Mouse (Mus musculus) ovary, adult 18-20 months (tissue): Measurements from ENCODE around the gene Dct.

ENCODE experiments used
- DNase-seq: peaks from one replicate; pipeline ENCODE4 v3.0.0; 2022; ENCODE audit warnings: low spot score, mixed read lengths

Dct gene

GRCm38 (mm10) chr14:118051975-118052630 is at the start of gene Dct:
TSS of gene Dct (minus strand) at chr14:118052244.
- DNase-seq, result no peak

GRCm38 (mm10) chr14:118101227-118101990 is 49.4 kb upstream of the Dct start:
- DNase-seq, result no peak

- DNase-seq, result no peak
These were observed 46.2 kb upstream of the Dct start for GRCm38 (mm10) chr14:118098265-118098664.

DNA sequence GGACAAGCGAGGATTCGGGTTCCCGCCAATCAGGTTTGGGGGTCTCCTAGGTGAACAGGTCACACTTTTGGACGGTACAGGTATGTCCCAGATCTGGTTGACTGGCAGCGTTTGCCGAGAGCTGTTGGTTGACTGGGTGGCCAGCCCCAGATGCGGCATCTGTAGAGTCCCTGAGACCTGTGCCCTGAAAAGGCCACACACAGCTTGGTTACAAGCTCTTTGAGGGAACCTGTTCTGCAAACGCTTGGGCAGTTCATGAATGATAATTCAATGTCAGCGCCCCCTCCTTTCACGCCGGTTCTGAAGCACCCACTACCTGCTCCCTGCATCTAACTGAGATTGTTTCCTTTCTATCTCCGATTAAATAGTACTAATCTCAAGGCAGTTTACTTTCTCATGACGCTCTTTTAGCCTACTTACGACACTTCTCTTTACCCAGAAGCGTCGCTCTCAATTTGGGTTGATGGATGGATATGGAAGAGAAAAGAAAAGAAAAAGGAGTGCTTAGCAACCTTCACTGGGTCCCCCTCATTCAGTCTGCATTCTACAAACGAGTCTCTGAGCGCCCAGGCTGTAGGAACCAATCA is 37.9 kb upstream of the Dct start:
- no peak for DNase-seq

- peak; percentile 85 for DNase-seq
These were observed 37.3 kb upstream of the Dct start for GRCm38 (mm10) chr14:118089215-118089805.

DNA sequence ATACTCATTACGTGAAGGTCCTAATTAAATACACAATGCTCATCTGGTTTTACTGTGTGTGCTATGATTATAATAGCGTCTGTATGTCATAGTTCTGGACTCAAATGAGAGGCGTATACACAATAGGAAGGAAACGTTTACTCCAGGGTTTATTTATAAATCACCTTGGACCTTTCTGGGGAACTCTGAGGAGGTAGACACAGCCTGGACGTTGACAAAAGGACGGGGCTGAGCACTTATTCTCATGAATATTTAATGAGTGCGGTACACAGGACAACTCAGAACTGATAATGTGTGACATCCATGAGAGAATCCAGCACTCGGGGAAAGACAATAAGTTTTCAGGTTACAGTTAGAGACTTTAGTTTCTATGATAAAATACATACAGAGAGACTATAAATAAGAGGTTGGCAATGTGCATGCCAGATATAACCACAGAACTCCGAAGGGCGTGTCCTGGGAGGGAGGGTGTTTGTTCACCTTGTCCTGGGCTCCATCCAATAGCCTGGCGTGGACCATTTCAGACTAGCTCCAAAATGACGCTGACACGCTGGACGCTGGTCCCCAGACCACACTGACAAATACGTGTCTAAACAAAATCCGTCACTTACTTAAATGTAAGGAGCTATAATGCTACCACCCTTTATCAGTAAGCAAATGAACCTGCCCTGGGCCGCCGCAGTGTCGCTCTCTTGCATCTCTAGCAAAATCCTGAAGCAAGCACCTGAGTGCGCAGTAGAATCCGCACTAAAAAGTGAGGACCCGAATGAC is 36.6 kb upstream of the Dct start:
- no peak for DNase-seq

GRCm38 (mm10) chr14:118086271-118087035 is 34.4 kb upstream of the Dct start:
- no peak for DNase-seq

DNA sequence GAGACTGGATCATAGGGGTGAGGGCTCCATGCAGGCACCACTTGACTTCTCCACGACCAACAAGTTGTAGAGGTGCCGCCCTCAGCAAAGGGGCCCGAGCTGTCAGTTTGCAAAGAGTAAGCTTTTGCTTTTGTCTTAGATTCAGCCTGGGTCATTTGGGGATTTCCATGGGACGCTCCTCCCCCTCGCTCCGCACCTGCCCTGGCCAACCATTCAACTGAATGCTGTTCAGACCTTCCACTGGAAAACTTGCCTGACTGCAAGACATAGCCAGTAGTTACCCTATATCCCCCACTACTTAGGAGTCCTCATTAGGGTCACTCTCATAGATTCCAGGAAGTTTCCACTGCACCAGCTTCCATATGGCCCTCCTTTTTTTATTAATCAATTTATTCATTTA is 31.8 kb upstream of the Dct start:
- no peak for DNase-seq

DNA sequence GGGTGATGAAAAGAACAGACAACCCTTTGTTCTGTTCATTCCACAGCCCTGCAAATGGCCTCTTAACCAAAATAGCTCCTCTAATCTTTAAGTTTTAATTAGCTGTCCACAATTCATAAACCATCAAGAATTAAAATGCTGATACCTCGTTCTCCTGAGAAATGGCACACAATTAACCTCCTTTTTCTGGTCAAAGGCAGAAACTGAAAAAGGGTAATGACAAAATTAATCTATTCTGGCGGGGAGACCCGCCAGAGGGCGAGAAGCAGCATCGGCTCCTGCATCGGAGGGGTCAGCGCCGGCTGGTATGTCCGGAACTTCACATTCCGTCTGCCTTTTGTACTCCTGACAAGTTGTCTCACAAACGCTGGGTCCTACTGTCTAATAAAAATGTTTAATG is 28.6 kb upstream of the Dct start:
- no peak for DNase-seq

- DNase-seq, result no peak
These were observed 18.1 kb upstream of the Dct start for GRCm38 (mm10) chr14:118070100-118070499.

DNA sequence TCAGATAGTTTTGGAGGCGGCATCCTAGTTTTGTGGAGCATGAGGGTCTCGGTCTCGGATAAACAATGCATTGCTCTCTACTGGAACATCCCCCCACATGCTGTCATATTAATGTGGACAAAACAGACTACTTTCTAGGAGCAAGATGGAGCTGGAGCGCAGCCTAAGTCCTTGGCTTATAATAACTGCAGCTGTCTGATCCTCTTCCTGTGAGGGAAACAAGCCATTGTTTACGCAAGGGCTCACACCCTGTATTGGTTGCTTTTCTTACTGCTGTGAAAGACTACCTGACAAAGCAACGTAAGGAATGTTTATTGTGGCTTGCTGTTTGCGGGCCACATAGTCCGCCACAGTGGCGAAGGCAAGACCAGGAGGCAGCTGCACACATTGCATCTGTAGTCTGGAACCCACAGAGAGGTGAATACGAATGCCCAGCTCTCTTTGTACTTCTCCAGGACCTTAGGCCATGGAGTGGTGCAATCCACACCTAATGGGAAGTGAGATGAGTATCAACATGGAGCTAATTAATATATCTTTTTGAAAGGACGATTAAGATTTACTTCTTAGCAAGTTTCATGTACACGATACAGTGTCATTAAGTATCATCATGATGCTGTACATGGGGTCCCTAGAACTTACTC is 17.5 kb upstream of the Dct start:
- no peak for DNase-seq

DNA sequence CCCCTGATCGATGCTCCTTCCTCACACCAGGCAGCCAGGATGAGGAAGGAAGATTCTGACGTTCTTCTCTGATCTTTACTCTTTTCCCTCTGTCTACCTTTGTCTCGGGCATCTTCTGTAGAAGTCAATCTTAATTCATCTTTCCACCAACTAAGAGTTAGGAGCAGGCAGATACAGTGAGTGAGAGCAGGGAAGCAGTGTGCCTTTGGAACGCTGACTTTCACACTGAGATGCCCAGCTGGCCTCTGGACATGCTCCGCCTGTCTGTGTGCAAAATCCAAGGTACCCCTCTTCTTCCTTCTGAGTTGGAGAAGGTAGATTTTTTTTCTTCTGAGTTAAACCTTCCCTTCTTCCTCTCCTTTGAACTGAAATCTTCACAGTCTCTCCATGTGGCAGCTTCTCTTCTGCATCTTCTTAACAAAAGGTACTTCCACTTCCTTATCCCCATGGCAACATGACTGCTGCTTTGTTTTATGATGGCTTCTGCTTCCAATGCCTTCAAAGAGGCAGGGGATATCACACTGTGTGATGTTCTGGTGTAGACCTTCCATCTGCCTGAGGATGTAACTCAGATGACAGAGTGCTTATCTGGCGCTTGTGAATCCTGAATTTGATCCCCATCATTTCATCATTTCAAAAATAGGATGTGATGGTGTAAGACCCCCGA is 9.9 kb upstream of the Dct start:
- DNase-seq, result no peak

- DNase-seq, result no peak
These were observed 6.5 kb upstream of the Dct start for GRCm38 (mm10) chr14:118058581-118058886.

DNA sequence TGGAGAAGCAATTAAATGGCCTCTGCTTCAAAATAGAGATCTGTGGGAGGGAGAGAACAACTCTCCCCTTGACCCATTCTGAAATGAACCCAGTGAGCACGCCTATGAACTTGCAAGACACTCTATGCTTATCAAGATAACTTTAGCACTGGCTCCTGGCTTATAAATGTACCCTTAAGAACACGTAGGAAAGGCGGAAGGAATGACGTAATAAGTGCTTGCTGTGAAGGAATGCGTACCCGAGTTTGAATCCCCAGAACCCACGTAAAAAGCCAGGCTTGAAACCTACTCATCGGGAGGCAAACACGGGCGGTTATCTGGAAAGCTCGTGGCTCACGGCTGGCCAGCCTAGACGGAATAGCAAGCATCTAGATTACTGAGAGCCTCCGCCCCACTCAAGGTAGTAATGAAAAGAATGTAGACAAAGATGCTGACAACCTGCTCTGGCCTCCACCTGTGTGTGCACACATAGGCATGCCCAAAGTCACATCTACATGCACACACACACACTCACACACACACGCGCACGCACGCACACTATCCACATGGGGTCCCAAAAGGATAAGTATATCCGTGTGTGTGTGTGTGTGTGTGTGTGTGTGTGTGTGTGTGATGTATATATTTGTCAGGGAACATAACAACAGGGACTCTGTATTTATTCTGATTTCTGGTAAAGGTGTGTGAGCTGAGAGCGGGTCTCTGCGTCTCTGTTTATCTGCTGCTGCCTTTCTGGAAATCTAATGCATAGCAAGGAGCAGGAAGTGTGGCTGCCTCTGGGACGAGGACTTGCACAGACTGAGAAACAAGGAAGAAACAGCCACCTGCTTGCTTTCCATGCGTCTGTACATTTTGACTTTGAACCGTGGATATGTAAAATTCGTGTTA is 5.9 kb upstream of the Dct start:
- DNase-seq, result no peak

DNA sequence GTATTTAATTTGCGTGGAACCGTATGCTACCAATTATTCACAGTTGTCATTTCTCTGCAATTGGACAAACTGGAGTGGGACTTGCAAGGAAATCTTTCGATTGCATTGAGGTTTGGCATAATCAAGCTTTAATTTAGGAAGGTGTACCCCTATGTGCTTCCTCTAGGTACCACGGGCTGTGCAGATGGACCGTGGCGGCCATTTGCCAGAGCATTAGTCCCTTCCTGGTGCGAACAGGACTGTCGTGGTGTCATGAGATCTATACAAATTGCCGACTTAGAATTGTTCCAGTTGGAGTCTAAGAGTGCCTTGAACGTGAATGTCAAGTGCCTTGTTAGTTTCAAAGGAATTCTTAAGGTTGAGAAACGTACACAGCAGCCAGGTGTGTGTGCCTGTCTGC is 726 bp upstream of the Dct start:
- no peak for DNase-seq

DNA sequence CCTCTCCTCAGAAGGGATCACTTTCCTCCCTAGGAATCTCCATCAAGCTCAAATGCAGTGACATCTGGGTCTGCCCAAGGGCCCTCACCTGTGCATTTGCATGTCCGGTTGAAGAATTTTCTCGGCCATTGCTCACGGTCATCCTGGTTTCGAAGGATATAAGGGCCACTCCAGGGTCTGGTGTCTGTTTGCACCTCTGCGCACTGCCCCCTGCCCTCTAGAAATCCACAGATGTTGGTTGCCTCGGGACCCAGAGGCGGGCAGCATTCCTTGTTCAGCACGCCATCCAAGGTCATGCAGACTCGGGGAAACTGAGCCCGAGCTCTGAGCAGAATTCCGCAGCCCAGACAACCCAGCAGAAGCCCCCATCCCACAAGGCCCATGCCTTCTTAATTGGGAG is 648 bp downstream of the Dct start:
- DNase-seq, result no peak

- no peak for DNase-seq
These were observed 1.1 kb downstream of the Dct start for GRCm38 (mm10) chr14:118050990-118051389.

- no peak for DNase-seq
These were observed 1.6 kb downstream of the Dct start for GRCm38 (mm10) chr14:118050431-118050830.

DNA sequence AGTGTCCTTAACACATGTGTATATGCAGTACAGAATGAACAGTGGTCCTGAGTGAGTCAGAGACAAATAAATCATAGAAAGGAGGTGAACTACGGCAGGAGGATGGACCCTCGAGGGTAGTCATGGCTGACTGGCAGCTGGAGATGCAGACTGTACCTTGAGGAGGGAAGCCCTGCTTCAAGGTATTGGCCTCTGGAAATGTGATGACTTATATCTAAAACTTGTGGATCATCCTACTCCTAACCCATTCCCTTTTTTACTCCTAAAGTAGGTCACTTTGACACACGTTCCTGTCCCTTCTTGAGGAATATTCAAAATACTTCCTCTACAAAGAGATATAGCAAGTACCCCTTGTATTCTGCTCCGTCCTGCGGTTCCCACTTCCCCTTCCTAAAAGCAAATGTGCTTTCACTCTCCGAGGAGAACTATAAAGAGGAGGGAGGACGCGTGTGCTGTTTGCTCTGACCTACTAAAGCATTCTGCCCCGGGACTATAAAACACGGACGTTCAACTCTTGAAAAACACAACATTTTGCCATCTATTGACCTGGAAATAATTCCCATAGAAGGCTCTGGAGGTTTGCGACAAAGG is 2.3 kb downstream of the Dct start:
- DNase-seq, result no peak
